Mouse (Mus musculus): ENCODE results near the gene Ndufa12.

Gene Ndufa12

DNA sequence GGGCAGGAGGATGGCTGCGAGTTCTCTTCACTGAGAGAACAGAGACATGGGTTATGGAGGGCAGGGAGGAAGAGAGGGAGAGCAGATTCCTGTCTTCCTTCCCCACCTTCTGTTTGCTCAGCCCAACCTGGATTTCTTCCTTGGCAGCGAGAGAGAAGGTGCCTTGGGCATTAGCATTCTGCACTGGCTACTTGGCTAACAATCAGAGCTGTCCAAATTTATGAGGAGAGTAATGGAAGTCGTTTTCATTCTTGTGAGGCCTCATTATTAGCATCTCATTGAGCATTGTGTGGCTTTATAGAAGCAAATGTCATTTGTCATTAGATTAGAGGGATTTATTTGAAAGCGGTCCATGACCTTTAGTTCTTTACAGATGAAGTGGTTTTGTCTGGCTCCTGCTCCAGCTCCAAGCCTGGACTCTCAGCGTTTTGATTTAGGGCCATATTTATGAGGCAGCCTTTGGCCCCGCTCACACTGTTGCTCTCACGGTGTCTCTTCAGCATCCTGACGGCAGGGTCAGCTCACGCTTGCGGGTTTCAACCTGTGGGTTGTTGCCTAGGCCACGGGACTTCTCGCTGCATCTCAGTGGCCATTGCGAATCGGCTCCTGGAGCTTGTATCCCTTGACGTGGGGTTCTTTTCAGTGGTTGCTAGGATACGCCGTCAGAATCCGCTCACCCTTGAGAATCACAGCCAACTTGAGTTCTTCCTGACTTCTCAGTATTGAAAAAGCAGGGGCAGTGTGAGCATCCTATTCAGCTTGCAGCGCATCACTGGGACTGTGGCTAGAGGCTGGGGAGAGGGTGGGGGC lies 31.9 kb downstream of the Ndufa12 start:
- DNase-seq (ENCODE audit: low read depth): no peak

DNA sequence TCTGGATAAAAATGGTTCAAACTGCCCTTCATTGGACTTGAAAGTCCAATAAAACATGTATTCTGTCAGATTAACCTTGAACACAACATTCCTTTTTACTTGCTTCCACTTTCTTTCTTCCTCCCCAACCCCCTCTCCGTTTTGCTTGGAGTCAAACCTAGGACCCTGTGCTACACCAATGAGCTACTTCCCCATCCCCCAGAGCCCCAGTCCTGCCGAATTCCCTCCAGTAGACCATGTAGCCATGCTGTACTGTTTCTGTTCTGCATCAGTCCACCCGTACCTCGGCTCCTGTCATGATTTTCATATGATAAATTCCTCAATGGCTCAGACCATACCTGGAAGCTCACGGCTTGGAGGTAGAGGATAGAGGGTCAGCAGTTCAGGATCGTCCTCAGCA lies 32.5 kb downstream of the Ndufa12 start:
- DNase-seq (ENCODE audit: low read depth): no peak

DNA sequence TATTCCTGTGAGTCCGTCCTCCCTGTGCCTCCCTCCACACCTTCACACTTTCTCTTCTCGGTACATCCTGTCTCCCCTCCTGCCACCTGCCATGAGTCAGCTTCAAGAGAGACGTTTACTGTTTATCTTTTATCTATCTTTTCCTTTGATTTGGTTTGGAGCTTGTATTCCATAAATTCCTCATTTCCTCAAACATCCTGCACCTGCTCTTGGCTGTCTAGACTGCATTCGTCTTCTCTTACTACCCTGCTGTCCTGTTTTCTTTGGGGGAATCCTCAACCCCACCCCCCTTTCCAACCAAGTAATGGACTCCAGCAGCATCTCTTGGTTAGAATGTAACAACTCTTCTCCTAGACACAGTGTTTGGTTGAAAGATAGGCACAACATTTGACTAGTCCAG lies 36.7 kb downstream of the Ndufa12 start:
- DNase-seq (ENCODE audit: low read depth): no peak

DNA sequence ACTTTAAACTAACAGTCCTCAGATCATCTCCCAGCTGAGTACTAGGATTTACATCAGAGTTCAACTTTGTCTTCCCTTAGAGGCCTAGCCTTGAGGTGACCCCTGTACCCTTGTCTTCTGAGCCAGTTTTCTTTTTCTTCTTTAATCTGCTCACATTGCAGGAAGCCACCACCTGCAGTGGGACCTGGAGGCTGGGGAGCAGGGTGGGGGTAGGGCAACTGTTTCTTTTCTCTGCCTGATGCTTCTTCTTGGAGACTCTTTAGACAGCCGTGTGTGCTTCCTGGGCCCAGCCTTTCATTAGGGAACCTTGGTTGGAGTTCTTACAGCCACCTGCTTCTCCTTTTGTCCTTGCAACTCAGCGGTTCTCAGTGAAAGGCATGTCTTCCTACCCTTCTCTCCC lies 42.8 kb downstream of the Ndufa12 start:
- DNase-seq (ENCODE audit: low read depth): no peak

DNA sequence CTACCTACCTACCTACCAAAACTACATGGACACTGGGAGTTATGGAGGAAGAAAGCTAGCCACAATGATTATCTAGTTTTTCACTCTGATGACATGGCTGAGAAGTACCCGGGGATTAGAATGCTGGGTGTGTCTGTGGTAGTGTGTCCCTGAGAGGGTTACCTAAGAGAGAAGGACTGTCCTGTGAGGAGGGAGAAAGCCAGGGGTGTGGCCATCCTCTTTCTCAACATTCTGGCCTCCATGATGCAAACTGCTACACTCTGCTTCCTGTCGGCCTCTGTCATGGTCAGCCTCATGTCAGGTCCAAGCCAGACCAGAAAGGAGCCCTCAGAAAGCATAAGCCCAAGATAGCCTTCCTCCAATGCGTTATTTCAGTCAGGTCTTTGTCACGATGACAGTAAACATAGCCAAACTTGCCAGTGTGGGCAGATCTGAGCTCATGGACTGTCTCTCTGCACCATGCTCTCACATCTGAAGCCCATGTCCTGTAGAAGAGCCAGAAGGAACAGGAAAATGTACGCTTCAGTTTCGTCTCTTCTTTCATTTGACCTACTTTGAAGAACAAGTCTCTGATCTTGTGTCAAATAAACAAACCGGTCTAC lies 49.3 kb downstream of the Ndufa12 start:
- DNase-seq (ENCODE audit: low read depth): peak; percentile 52

- DNase-seq (ENCODE audit: low read depth): no peak
These were observed 51.3 kb downstream of the Ndufa12 start for GRCm38 (mm10) chr10:94249575-94250456.

GRCm38 (mm10) chr10:94253260-94253807 lies 54.8 kb downstream of the Ndufa12 start:
- no peak for DNase-seq (ENCODE audit: low read depth)

- no peak for DNase-seq (ENCODE audit: low read depth)
These were observed 56.2 kb downstream of the Ndufa12 start for GRCm38 (mm10) chr10:94254766-94255165.

GRCm38 (mm10) chr10:94255744-94256143 lies 57.2 kb downstream of the Ndufa12 start:
- DNase-seq (ENCODE audit: low read depth): no peak

- DNase-seq (ENCODE audit: low read depth): no peak
These were observed 58.0 kb downstream of the Ndufa12 start for GRCm38 (mm10) chr10:94256518-94256917.

GRCm38 (mm10) chr10:94260544-94260943 lies 62.0 kb downstream of the Ndufa12 start:
- DNase-seq (ENCODE audit: low read depth): no peak

DNA sequence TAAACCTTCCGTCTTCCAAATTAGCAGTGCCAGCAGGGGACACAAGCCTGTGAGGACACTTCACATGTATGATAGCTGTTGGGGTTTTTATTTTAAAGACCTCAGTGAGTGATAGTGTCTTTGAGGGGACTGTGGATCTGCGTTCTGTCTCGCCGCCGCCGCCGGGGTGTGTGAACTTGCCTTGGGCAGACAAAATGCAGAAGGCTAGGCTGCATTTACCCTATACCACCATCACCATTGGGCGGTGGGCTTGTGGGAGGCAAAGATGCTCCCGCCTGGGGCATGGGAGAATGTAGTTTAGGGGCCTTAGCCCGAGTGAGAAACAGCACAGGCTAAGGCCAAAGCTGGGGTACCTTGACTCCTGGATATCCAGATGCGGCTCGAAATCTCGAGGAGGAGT lies 64.1 kb downstream of the Ndufa12 start:
- DNase-seq (ENCODE audit: low read depth): no peak

GRCm38 (mm10) chr10:94263211-94263610 lies 64.7 kb downstream of the Ndufa12 start:
- DNase-seq (ENCODE audit: low read depth): no peak

- DNase-seq (ENCODE audit: low read depth): no peak
These were observed 67.4 kb downstream of the Ndufa12 start for GRCm38 (mm10) chr10:94265656-94266542.

Data from 416B (cell line).